Mouse (Mus musculus): ENCODE measurements around the gene Cplx2. TPM values are rescaled to one million over a fixed set of nuclear protein-coding genes. Genes with fewer than 3 reads are reported as not detected.

The Cplx2 gene
- polyA plus RNA-seq, 2 experiments: 5.5 to 10.9 TPM

DNA sequence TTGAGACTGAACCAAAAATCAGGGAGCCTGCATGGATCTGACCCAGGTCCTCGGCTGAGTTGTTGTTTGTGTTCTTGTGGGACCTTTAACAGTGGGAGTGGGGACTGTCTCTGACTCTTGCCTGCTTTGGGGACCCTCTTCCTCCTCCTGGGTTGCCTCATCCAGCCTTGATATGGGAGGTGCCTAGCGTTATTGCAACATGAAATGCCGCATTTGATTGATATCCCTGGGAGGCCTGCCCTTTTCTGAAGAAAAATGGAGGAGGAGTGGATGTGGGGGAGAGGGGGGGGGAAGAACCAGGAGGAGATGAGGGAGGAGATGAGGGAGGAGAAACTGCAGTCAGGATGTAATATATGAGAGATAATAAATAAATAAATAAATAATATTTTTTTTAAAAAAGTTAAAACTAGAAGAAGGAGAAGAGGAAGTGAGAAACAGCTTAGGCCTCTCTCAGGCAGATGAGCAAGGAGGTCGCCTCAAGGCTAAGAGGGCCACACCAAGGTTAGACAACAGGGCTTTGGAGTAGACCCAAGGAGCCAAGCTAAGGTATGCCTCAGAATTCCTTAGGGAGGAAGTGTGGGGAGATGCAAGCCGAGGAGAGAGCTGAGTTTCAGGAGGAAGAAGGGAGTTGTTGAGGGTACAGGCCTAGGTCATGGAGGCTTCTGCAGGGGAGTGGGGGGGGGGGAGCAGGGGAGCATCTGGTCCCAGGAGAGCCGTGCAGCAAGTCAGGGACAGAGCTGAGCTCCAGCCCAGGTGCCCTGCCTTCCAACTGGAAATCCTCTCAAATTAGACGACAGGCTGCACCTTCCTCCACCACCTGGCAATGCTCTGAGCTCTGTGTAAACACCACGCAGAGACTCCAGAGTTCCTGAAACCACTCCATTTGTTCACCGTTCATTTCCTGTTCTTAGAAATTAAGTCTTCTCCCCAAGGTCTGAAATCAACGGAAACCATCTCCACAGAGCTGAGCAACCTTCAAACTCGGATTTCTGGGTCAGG is 4.6 kb downstream of the Cplx2 start:
- ATAC-seq (ENCODE audit: low FRiP score, low read depth): no peak
- Histone ChIP-seq H3K27me3 (ENCODE audit: control insufficient read depth, insufficient read depth, low read length) (no peaks in the 10 kb centered on the region), H3K4me2 (replicated peaks; ENCODE audit: low read depth, low read length, severe bottlenecking) (no peak overlapping the region), H3K4me1 (ENCODE audit: control insufficient read depth, insufficient read depth, low read length) (peaks cover 8% of the 10 kb centered on the region), H3K9ac (ENCODE audit: low read depth, low read length, severe bottlenecking) (no peak overlapping the region), H3K4me3 (replicated peaks; ENCODE audit: low read length) (no peak overlapping the region), H3K36me3 (ENCODE audit: control insufficient read depth, insufficient read depth, low read length) (no peaks in the 10 kb centered on the region), H3K27ac (replicated peaks; ENCODE audit: low read depth, low read length) (no peak overlapping the region), H3K9me3 (ENCODE audit: control insufficient read depth, low read length) (no peaks in the 10 kb centered on the region)
- no peak for DNase-seq (ENCODE audit: low spot score)
- 50% methylated on average over 11 of the region's 11 CpGs for WGBS
- no peak for TF ChIP-seq POLR2A (IDR thresholded peaks at IDR 0.05; ENCODE audit: borderline replicate concordance, extremely low read depth, insufficient read depth, insufficient read length)

DNA sequence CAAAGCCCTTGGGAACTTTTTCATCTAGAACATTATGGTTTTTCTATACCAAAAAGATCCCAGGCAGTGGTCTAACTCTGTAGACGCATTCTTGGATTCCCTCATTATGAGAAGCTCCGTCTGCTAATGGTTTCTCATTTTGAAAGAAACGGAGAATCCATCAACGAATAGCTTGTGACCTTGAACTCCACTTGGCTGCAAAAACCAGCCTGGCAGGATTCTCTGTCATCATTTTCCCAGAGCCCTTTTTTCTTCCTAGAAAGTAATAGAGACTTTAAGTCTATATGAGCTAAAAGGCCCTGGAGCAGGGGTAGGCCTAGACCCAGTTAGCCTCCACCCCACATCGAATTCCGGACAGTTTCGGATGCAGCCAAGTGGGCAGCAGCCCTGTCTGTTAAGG is 5.6 kb downstream of the Cplx2 start:
- no peak for DNase-seq (ENCODE audit: low spot score)

GRCm38 (mm10) chr13:54378051-54378450 is 6.9 kb downstream of the Cplx2 start:
- Histone ChIP-seq H3K9me3 (ENCODE audit: control insufficient read depth, low read length) (no peaks in the 10 kb centered on the region), H3K4me3 (replicated peaks; ENCODE audit: low read length) (no peak overlapping the region), H3K4me2 (replicated peaks; ENCODE audit: low read depth, low read length, severe bottlenecking) (no peak overlapping the region), H3K27ac (replicated peaks; ENCODE audit: low read depth, low read length) (no peak overlapping the region), H3K36me3 (ENCODE audit: control insufficient read depth, insufficient read depth, low read length) (no peaks in the 10 kb centered on the region), H3K4me1 (ENCODE audit: control insufficient read depth, insufficient read depth, low read length) (no peaks in the 10 kb centered on the region), H3K9ac (ENCODE audit: low read depth, low read length, severe bottlenecking) (no peak overlapping the region), H3K27me3 (ENCODE audit: control insufficient read depth, insufficient read depth, low read length) (no peaks in the 10 kb centered on the region)
- no peak for DNase-seq (ENCODE audit: low spot score)
- no peak for ATAC-seq (ENCODE audit: low FRiP score, low read depth)
- WGBS: 63% methylated on average over 3 of the region's 3 CpGs
- TF ChIP-seq POLR2A (IDR thresholded peaks at IDR 0.05; ENCODE audit: borderline replicate concordance, extremely low read depth, insufficient read depth, insufficient read length): no peak

More for the DNA sequence above, 5.6 kb downstream of the Cplx2 start:
- Histone ChIP-seq H3K27ac (replicated peaks; ENCODE audit: low read depth, low read length) (no peak overlapping the region), H3K27me3 (ENCODE audit: control insufficient read depth, insufficient read depth, low read length) (no peaks in the 10 kb centered on the region), H3K9me3 (ENCODE audit: control insufficient read depth, low read length) (no peaks in the 10 kb centered on the region), H3K9ac (ENCODE audit: low read depth, low read length, severe bottlenecking) (no peak overlapping the region), H3K36me3 (ENCODE audit: control insufficient read depth, insufficient read depth, low read length) (no peaks in the 10 kb centered on the region), H3K4me3 (replicated peaks; ENCODE audit: low read length) (no peak overlapping the region), H3K4me2 (replicated peaks; ENCODE audit: low read depth, low read length, severe bottlenecking) (no peak overlapping the region), H3K4me1 (ENCODE audit: control insufficient read depth, insufficient read depth, low read length) (peaks cover 5% of the 10 kb centered on the region)
- no peak for ATAC-seq (ENCODE audit: low FRiP score, low read depth)
- no peak for TF ChIP-seq POLR2A (IDR thresholded peaks at IDR 0.05; ENCODE audit: borderline replicate concordance, extremely low read depth, insufficient read depth, insufficient read length)
- WGBS: 76% methylated on average over 7 of the region's 7 CpGs

GRCm38 (mm10) chr13:54380421-54380820 is 9.3 kb downstream of the Cplx2 start:
- no peaks in the 10 kb centered on the region for H3K36me3 ChIP-seq (ENCODE audit: control insufficient read depth, insufficient read depth, low read length)
- H3K4me2 ChIP-seq (replicated peaks; ENCODE audit: low read depth, low read length, severe bottlenecking): no peak overlapping the region
- DNase-seq (ENCODE audit: low spot score) (no peak), ATAC-seq (ENCODE audit: low FRiP score, low read depth) (no peak)
- 80% methylated on average over 4 of the region's 5 CpGs for WGBS
- no peak overlapping the region for H3K4me3 ChIP-seq (replicated peaks; ENCODE audit: low read length)
- H3K27ac ChIP-seq (replicated peaks; ENCODE audit: low read depth, low read length): no peak overlapping the region
- no peak overlapping the region for H3K9ac ChIP-seq (ENCODE audit: low read depth, low read length, severe bottlenecking)
- H3K27me3 ChIP-seq (ENCODE audit: control insufficient read depth, insufficient read depth, low read length): no peaks in the 10 kb centered on the region
- no peak for TF ChIP-seq POLR2A (IDR thresholded peaks at IDR 0.05; ENCODE audit: borderline replicate concordance, extremely low read depth, insufficient read depth, insufficient read length)
- H3K9me3 ChIP-seq (ENCODE audit: control insufficient read depth, low read length): no peaks in the 10 kb centered on the region
- no peaks in the 10 kb centered on the region for H3K4me1 ChIP-seq (ENCODE audit: control insufficient read depth, insufficient read depth, low read length)

DNA sequence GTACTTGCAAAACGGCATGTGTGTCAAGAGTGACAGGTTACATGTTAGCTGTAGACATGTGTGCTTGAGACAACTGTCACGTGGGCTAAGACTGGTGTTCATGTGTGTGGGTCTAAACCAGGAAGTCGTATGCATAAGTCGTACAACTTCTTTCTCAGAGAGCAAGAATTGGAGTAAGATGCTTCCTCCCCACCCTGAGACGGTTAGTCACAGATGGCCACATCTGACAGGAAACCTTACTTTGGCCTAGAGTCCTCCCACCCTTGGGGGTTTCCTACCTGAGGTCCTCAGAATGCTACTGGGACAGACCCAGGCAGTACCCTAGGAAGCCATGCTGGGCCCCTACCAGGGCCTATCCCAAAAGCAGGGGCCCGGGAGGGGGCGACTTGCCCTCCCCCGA is 10.2 kb downstream of the Cplx2 start:
- Histone ChIP-seq H3K27me3 (ENCODE audit: control insufficient read depth, insufficient read depth, low read length) (no peaks in the 10 kb centered on the region), H3K4me2 (replicated peaks; ENCODE audit: low read depth, low read length, severe bottlenecking) (no peak overlapping the region), H3K4me3 (replicated peaks; ENCODE audit: low read length) (no peak overlapping the region), H3K36me3 (ENCODE audit: control insufficient read depth, insufficient read depth, low read length) (no peaks in the 10 kb centered on the region), H3K4me1 (ENCODE audit: control insufficient read depth, insufficient read depth, low read length) (no peaks in the 10 kb centered on the region), H3K9me3 (ENCODE audit: control insufficient read depth, low read length) (no peaks in the 10 kb centered on the region), H3K9ac (ENCODE audit: low read depth, low read length, severe bottlenecking) (no peak overlapping the region), H3K27ac (replicated peaks; ENCODE audit: low read depth, low read length) (no peak overlapping the region)
- TF ChIP-seq POLR2A (IDR thresholded peaks at IDR 0.05; ENCODE audit: borderline replicate concordance, extremely low read depth, insufficient read depth, insufficient read length): no peak
- ATAC-seq (ENCODE audit: low FRiP score, low read depth): no peak
- 85% methylated on average over 8 of the region's 8 CpGs for WGBS
- no peak for DNase-seq (ENCODE audit: low spot score)

Measured in limb, embryonic 14.5 days (tissue).